Mouse (Mus musculus) thymus, postnatal 10 days (tissue): Measurements from ENCODE around the gene Slamf1.
"Not testable (repeated sequence)": the region's sequence is repeated elsewhere in the genome, so short reads cannot be mapped to it uniquely, and the experiment has no call there.

Source experiments
- DNase-seq, 2 experiments: peaks; one replicate each; pipeline ENCODE4 v3.0.0; 2021; ENCODE audit warnings: low spot score in 2 of 2

Slamf1 gene

DNA sequence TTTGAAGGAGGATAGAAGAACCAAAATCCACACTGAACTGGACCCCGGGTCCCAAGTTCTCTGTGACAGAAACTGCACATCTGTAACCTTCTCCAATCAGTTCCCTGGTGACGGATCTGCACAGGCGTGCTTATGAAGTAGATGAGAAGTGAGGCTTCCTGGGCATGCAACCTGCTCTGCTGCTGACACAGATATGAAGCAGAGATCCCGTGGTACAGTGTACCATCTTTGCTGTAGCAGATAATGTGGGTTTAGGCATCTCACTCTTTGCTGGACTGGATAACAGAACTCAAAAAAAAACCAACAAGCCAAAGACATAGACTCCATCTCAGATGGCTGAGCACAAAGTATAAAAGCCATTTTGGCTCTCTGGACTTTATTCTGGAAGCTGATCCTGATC lies 32.7 kb downstream of the Slamf1 start:
- DNase-seq = no peak

DNA sequence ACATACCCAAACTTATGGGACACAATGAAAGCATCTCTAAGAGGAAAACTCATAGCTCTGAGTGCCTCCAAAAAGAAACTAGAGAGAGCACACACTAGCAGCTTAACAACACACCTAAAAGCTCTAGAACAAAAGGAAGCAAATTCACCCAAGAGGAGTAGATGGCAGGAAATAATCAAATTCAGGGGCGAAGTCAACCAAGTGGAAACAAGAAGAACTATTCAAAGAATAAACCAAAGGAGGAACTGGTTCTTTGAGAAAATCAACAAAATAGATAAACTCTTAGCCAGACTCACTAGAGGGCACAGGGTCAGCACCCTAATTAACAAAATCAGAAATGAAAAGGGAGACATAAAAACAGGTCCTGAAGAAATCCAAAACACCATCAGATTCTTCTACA lies 44.1 kb downstream of the Slamf1 start:
- not testable (repeated sequence) for DNase-seq

DNA sequence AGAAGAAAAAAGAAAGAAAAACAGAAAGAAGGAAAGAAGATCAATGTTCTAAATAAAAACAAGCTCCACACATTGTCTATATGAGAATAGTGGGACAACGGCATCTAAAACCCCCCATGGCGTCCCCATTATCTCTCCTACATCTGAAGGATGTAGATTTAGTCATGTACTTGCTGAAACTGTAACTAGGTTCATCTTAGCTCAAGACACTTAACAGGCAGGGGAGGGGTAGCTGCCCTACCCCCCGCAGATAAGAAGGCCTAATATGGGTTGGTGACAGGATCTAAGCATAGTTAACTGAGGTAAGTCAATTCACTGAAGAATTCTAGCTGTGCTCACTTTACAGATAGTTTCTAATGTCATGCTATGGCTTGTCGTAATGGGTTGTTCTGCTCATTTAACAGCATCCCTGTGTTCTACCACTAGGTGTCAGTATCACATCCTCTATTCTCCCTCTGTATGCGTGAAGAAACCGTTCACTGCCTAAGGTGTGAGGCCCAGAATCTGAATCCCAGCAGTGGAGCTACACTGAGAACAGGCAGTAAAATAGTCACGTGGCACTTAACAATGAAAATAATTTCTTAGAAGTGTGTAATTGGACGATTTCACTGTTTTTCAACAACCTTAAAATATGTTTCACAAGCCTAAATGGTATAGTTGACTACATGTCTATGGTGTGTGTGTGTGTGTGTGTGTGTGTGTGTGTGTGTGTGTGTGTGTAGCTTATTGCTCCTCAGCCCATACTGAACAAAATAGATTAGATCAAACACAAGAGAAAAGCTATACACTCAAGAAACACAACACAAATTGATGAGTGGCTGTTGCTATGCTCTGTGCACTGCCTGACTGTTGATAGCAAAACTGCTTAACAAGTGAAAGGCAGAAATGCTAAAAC lies 48.9 kb downstream of the Slamf1 start:
- peak; percentile 25 to 68 for DNase-seq

DNA sequence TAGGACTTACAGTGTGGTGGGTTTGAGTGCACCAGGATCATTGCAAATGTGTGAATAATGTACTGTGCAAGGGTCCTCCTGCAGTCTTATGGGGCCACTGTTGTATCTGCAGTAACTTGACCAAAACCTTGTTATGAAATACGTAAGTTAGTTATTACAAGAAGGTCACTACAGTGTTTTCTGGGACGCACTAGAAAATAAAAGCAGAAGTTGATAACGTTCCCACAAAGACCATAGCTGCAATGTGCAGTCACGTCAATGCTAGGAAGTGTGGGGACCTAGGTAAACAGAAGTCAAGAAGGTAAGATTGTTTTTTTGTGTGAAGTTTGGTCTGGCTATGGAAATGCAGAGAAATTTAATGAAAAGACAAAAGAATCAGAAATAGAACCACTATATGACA lies 50.1 kb downstream of the Slamf1 start:
- DNase-seq = no peak

DNA sequence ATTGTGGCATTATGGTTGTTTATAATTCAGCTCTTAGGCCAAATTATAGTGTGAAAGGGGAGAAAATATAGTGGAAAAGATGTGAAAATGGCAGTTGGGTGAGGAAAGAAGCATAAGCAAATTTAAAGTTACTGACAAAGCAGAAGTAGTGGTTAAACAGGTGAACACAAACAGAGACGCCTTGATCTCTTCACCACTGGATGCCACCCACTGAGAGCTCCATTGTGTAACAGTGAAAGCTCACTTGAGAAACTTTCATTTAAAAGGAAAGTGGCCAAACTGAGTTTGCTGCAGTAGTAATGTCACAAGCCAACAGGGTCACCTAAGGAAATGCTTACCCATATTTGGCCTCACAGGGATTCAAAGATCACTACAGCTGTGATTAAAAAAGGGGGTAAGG lies 54.4 kb downstream of the Slamf1 start:
- no peak for DNase-seq

DNA sequence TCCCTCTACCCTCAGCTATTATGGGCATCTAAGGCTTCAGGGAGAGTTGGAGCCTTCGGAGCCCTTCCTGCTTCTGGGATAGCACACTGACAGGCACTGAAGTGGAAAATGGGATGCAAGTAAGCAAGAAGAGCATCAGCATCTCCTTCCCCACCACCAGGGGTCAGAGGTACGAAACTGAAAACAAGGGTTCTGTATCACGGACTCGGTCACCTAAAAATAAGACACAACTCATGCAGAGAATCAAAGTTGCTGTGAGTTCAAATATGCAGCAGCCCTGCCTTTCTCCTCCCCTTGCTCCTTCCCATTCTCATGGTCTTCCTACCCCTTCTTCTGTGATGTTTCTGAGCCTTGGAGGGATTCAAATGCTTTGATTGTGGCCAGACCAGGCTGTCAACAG lies 58.5 kb downstream of the Slamf1 start:
- no peak for DNase-seq

DNA sequence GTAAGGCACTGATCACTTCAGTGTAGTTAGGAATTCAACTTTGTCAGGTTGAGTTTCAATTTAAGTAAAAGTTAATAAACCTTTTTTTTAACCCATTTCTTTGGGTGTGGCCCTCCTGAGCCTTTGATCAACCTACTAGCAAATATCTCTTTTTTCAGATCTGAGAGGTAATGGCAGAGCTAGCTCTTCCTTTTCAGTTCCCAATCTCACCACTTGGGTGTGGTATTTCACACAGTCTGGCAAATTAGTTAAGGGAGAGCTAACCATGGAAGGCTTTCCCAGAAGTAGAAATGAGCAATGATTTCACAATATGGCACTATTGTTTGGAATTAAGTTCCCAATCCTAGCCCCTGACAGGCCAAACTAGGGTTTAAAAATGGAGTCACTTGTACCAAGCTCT lies 59.2 kb downstream of the Slamf1 start:
- DNase-seq = peak in 1 of 2 experiments; percentile 64

DNA sequence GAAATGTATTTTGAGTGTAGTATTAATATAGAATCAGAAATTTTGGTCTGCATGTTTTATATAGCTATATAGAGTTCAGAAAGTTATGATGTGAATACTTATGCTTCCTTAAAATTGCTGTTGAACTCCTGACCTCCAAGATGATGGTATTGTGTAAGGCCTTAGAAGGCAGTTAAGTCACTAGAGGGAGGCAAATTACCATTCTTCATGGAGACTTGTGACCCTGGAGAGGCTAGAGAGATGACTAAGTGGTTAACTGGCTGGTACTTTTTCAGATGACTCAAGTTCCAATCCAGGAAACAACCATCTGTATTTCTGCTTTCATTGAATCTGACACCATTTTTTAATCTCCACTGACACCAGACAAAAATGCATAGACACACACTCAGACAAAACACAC lies 60.7 kb downstream of the Slamf1 start:
- peak in 1 of 2 experiments; percentile 55 for DNase-seq

DNA sequence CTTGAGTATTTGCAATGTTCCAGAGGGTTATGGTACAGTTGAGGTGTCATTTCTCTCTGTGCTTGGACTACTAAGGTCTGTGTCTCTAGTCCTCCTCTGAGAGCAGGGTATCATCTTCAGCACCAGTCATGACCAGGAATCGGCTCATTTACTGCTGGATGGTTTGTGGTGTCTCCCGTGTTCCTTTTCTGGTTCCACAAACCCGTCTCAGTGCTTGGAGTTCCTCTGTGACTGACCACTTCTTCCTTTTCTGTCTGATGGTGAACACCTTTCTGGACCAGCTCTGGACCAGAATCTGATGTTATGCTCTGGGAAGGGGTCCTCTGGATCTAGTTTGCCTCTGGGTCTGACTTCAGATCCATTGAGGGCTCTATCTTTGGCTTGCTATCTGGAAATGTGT lies 72.6 kb downstream of the Slamf1 start, which contains the start of gene Cd84:
Gene Cd84, plus strand, starts transcription at position 210 of the 400 bp plus-strand sequence.
- no peak for DNase-seq

DNA sequence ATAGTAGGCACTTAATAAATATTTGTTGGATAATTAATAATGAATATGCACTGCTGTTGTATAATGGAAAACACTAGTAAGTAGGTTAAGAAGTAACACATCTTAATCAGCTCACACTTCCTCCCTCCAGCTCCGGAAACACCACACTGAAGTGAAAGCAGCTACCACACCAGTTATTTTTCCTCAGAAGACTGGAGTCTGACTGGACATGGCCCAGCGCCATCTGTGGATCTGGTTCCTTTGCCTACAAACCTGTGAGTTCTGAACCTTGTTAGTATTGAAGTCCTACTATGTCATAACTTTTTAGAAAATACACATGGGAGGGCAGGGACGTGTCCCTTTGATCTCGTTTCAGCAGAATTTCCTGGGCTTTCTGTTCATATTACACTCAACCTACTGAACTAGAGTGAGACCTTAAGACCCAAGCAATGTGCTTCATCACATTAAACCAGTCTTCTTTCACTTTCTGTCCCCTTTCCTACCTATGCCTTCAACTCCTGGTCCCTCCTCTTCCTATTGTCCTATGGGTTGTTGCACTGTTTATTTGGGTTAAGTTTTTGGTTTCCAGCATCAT lies 73.6 kb downstream of the Slamf1 start:
- peak; percentile 42 to 52 for DNase-seq

DNA sequence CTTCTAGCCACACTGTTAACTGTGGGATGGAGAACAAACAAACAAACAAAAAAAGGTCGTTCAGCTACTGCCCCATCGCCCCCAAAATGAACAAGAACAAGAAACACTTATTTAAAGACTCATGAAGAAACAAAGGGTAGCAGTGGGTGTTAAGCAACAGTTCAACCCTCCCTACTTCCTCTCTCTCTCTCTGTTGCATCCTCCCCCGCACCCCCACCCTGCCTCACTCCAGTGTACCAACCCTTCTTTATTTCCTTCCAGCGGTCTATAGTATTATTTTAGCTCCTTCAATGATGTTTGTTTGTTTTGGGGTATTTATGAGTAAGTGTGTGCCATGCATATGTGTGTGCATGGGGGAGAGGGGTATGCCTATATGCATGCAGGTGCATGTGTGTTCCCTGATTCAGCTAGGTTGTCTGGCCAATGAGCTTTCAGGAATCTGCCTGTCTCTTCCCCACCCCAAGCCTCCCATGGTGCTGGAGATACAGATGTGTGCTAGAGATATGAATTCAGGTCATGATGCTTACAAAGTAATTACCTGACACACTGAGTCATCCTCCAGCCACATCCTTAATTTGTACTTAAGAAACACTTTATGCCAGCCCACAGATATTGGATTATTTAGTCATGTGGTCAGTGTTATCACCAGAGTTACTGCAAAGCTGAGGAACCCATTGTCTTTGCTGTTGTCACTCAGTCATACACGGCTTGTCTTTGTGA lies 78.3 kb downstream of the Slamf1 start:
- peak; percentile 45 to 55 for DNase-seq

DNA sequence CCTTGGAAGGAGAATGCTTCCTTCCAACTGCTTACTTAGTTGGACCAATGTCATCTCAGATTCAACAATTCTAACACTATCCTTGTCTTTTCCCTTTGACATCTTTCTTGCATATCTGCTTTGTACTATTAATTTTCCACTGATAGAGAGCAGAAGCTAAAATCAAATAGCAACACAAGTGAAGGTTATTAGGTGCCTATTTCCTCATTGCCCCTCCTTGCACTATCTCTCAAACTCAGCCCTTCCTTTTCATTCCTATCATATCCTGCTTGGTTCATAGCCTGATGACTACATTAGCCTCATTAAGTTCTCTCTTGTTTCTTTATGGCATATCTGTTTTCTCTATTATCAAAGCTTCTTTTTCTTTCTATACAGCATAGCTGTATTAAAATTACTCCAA lies 81.3 kb downstream of the Slamf1 start:
- DNase-seq = no peak

DNA sequence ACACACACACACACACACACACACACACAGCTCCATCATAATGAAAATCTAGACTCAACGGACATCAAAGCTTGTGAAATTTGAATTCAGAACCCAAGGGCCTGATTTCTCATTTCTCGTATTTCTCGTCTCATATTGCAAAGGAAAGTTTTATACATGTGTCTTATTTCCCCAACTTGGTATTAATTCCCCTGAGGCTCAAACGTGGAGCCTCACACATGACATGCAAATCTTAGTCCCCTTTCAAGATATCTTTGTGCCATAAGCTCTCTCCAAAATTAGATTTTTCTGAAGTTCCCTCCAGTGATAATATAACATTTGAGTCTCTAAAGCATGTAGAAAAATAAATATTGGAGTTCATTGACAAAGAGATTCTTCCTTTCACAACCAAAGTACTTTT lies 81.8 kb downstream of the Slamf1 start:
- no peak for DNase-seq

DNA sequence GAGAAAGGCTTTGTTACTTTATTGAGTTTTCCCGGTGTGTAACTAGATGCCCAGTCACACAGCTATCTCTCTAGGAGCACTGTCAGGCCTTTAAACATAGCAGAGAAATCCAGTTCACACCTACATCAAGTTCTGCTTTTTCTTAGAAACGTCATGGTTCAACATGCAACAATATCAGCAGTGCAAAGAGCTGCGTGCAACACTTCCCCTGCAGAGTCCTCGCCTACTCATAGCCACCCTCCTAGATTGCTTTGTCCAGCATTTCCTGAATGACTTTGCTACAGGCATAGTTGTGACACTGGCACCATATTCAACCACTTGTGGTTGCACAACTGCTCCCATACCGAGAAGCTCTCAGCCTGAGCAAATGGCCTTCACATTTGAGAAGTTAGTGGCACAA lies 82.5 kb downstream of the Slamf1 start:
- no peak for DNase-seq
